Mouse (Mus musculus) embryonic facial prominence, embryonic 14.5 days (tissue): ENCODE data around the gene Olfr202. TPM values are rescaled to one million over a fixed set of nuclear protein-coding genes. Genes with fewer than 3 reads are reported as not detected.
"Not testable (repeated sequence)": the region's sequence is repeated elsewhere in the genome, so short reads cannot be mapped to it uniquely, and the experiment has no call there.

Experiments used
- ATAC-seq: fragments of 200-750 bp; cut with Nextera tagmentation; 2 replicates; pipeline ENCODE4 v1.8.0; 2017; ENCODE audit warnings: low read depth, moderate number of reproducible peaks, moderate TSS enrichment
- DNase-seq: peaks from one replicate; pipeline ENCODE4 v3.0.0-alpha.2; 2015; ENCODE audit warnings: low spot score
- H3K27ac ChIP-seq: fragments of 300-500 bp; sonication (generic); replicated peaks from 2 replicates; pipeline ENCODE4 v1.5.1; 2014; ENCODE audit warnings: low read depth, mild to moderate bottlenecking, low read length, moderate library complexity
- H3K27me3 ChIP-seq: fragments of 300-500 bp; sonication (generic); replicated peaks from 2 replicates; pipeline ENCODE4 v1.6.1; 2014; ENCODE audit warnings: low read length; ENCODE audit not compliant: control insufficient read depth, insufficient read depth
- H3K36me3 ChIP-seq: fragments of 300-500 bp; sonication (generic); 2 replicates; pipeline ENCODE4 v1.6.1; 2014; ENCODE audit warnings: low read length, mixed read lengths; ENCODE audit not compliant: control insufficient read depth, insufficient read depth
- H3K4me1 ChIP-seq: fragments of 300-500 bp; sonication (generic); 2 replicates; pipeline ENCODE4 v1.6.1; 2014; ENCODE audit warnings: antibody characterized with exemption, low read length; ENCODE audit not compliant: control insufficient read depth, insufficient read depth
- H3K4me2 ChIP-seq: fragments of 300-500 bp; sonication (generic); 2 replicates; pipeline ENCODE4 v1.6.1; 2014; ENCODE audit warnings: low read depth, mild to moderate bottlenecking, low read length, moderate library complexity, mixed read lengths
- H3K4me3 ChIP-seq: fragments of 300-500 bp; sonication (generic); 2 replicates; pipeline ENCODE4 v1.5.1; 2014; ENCODE audit warnings: low read depth, mild to moderate bottlenecking, low read length
- H3K9ac ChIP-seq: fragments of 300-500 bp; sonication (generic); 2 replicates; pipeline ENCODE4 v1.6.1; 2014; ENCODE audit warnings: low read depth, mild to moderate bottlenecking, low read length, moderate library complexity, mixed read lengths
- H3K9me3 ChIP-seq: fragments of 300-500 bp; sonication (generic); 2 replicates; pipeline ENCODE4 v1.6.1; 2016; ENCODE audit warnings: low read length; ENCODE audit not compliant: control insufficient read depth
- WGBS: fragments of 180-500 bp; shearing (Covaris S2); extraction: QIAGEN DNeasy Blood & Tissue Kit; methylation state at CpG from one replicate; pipeline ENCODE4 v1.1.7; 2014; 5-methylcytosine and 5-hydroxymethylcytosine counted together
- polyA plus RNA-seq: library from polyadenylated mRNA; unstranded; fragments of >200 nt; fragmentation: Nextera tagmentation; extraction: Ambion mirVana; gene quantifications from 2 replicates; pipeline ENCODE4 v1.2.1, GENCODE M21; 2014

Gene Olfr202
- polyA plus RNA-seq, 1 experiment from 2014 or later = not detected

DNA sequence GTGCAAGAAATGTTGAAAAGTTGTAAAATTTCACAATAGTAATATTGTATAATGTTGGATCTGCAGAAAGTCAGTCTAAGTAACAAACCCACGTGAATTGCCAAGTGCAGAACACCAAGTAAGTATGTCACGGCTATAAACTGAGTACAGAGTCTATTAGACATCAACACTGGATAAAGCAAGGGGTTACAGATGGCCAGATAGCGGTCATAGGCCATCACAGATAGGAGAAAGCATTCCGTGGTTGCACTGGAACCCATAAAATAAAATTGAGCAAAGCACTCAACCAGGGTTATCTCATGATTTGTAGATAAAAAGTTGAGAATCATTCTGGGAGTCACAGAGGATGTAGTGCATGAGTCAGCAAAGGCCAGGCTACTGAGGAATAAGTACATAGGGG is 17.5 kb downstream of the Olfr202 start:
- DNase-seq, H3K27ac ChIP-seq, H3K36me3 ChIP-seq, H3K9me3 ChIP-seq, H3K4me2 ChIP-seq, H3K4me3 ChIP-seq, H3K27me3 ChIP-seq, H3K9ac ChIP-seq, H3K4me1 ChIP-seq, ATAC-seq: not testable (repeated sequence)
- WGBS = 71% methylated on average over 4 of the region's 4 CpGs

DNA sequence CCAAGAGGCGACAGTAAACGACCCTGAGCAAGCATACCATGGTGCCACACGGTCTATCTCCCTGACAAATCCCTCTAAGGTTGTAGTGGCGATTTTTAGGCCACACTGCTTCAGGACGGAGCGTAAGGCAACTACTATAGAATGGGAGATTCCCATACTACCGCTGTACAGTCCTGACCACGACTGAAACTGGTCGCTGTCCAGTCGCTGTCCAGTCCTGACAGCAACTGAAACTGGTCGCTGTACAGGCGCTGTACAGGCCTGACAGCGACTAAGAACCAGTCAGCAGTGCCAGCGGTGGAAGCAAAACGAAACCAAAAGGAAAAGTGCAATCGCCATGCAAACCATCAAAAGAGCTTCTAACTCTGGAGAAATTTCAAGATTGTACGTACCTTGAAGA is 36.9 kb downstream of the Olfr202 start:
- no peaks in the 10 kb centered on the region for H3K4me1 ChIP-seq
- ATAC-seq = no peak

More for the DNA sequence above, 36.9 kb downstream of the Olfr202 start:
- 88% methylated on average over 17 of the region's 17 CpGs for WGBS
- Histone ChIP-seq H3K9ac (no peak overlapping the region), H3K9me3 (no peaks in the 10 kb centered on the region), H3K27me3 (no peaks in the 10 kb centered on the region), H3K4me2 (no peak overlapping the region), H3K36me3 (no peaks in the 10 kb centered on the region), H3K27ac (no peak overlapping the region), H3K4me3 (no peak overlapping the region)
- DNase-seq = no peak

Other genes starting within 250 kb of the Olfr202 start
- gene Olfr187, start 247.0 kb downstream of the Olfr202 start, polyA plus RNA-seq = not detected in 2 replicates
- not detected in 2 replicates for gene Olfr190, start 208.8 kb downstream of the Olfr202 start, polyA plus RNA-seq
- not detected in 2 replicates for gene Olfr191, start 197.0 kb downstream of the Olfr202 start, polyA plus RNA-seq
- not detected in 2 replicates for gene Olfr193, start 174.9 kb downstream of the Olfr202 start, polyA plus RNA-seq
- gene Olfr194, start 165.7 kb downstream of the Olfr202 start, polyA plus RNA-seq = not detected in 2 replicates
- gene Olfr195, start 139.7 kb downstream of the Olfr202 start, polyA plus RNA-seq = not detected in 2 replicates
- gene Olfr196, start 116.3 kb downstream of the Olfr202 start, polyA plus RNA-seq = not detected in 2 replicates
- gene Olfr198, start 83.3 kb downstream of the Olfr202 start, polyA plus RNA-seq = not detected in 2 replicates
- gene Olfr199, start 67.0 kb downstream of the Olfr202 start, polyA plus RNA-seq = not detected in 2 replicates
- gene Olfr201, start 14.2 kb downstream of the Olfr202 start, polyA plus RNA-seq = 0.04 TPM in 1 of 2 replicates, not detected in the other
- not detected in 2 replicates for gene Olfr203, start 12.1 kb upstream of the Olfr202 start, polyA plus RNA-seq
- gene Olfr204, start 31.5 kb upstream of the Olfr202 start, polyA plus RNA-seq = not detected in 2 replicates
- gene Olfr205, start 44.3 kb upstream of the Olfr202 start, polyA plus RNA-seq = not detected in 2 replicates
- gene Olfr206, start 62.5 kb upstream of the Olfr202 start, polyA plus RNA-seq = not detected in 2 replicates
- not detected in 2 replicates for gene Olfr209, start 77.2 kb upstream of the Olfr202 start, polyA plus RNA-seq
- gene Gabrr3, start 120.5 kb upstream of the Olfr202 start, polyA plus RNA-seq = 0.12 and 0.17 TPM in 2 replicates
- gene Riox2, start 185.0 kb upstream of the Olfr202 start, polyA plus RNA-seq = 28.4 and 31.8 TPM in 2 replicates